Mouse (Mus musculus): Measurements from ENCODE around the gene Cd6.

The Cd6 gene

DNA sequence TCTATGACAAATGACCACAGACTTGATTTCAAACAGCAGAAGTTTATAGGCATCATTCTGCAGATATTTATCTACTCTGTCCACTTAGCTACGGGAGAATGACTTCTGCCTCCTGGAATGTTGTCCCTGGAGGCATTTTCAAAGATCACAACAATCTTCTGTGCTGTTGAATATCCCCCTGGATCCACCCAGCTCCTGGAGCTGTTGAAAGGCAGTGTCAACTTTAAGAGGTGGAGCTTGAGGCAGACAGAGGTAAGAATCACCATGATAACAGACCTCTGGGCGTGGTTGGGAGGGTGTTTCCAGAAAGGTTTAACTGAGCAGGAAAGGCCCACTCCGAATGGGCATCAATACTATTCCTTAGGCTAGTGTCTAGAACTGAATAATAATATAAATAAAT, 5.8 kb upstream of the Cd6 start:
- DNase-seq: no peak

DNA sequence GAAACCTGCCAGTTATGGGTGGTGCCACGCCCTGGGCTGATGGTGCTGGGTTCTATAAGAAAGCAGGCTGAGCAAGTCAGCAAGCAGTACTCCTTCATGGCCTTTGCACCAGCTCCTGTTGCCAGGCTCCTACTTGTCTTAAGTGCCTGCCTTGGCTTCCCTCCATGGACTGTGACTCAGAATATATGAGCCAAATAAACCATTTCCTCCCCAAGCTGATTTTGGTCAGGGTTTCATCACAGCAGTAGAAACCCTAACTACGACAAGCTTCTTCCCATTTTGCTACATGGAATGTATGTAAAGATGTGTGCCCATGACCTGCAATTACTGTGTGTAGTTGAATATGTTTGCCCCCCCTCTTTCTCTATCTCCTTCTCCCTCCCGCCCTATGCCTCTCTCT, 3.8 kb upstream of the Cd6 start:
- no peak for DNase-seq

DNA sequence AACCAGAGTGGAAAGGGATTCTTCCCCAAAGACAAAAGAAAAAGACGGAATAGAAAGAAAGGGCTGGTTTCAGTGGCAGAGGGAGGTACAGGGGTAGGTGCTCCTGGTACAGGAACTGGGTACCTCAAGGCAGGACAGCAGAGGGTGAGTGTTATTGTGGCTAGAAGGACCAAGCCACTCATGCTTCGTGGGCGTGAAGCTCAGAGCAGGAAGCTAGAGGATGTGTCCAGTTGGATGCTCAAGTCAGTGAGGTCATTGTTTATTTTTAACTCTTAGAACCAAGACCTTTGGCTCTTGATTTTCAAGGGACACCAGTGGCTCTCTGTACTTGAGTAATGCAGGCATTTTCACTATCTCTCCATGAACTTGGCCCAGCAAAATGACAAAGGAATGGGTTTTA, 2.2 kb upstream of the Cd6 start:
- DNase-seq: no peak

DNA sequence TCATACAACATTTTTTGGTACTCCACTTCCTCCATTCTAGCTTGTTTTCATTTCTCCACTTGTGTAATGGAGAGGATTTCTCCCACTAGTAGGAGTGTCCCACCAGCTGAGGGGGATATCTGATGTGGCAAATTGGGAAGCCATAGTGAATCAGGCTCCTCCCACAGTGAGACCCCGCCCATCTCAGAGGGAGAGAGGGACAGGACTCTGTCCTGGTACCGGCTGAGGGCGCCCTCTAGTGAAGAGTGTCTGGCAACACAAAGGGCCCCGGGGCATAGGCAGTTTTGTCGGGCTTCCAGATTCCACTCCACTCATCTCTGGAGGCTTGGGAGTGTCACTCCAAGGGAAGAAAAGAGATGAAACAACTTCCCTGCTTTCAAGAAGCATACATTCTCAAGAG, 1.6 kb upstream of the Cd6 start:
- peak; percentile 65 for DNase-seq

DNA sequence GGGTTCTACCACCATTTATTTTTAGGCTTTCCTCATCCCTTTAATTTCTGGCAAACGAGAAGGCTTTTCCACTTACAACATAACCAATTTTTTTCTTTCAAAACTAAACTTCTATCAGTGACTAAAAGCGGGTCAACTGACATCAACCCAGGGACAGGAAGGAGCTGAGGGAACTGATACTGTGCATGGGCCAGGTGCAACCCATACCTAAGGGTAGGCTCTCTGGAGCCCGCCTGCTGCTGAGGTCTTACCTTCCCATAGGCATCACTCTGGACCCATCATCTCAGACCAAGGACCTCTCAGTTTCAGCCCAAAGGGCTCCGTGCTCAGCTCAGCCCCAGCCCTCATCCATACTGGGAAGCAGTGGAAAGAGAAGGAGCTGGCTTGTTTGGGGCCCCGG, 1.5 kb downstream of the Cd6 start:
- no peak for DNase-seq

DNA sequence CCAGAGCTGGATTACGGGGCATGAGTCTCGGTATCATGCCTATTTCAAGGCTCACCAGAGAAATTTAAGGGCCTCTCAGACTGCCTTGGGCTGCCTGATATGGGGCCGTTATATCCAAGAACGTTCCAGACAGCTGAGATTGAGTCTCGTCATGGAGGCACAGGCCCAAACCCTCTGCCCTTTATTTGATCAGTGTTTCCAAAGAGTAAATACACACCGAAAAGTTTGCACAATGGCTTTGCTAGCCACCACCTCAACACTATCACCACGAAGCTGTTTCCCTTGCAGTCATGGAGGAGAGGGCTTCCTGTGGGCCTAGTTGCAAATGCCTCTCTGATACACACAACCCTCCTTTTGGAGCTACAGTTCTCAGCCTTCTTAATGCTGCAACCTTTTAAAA, 5.8 kb downstream of the Cd6 start:
- DNase-seq: no peak

DNA sequence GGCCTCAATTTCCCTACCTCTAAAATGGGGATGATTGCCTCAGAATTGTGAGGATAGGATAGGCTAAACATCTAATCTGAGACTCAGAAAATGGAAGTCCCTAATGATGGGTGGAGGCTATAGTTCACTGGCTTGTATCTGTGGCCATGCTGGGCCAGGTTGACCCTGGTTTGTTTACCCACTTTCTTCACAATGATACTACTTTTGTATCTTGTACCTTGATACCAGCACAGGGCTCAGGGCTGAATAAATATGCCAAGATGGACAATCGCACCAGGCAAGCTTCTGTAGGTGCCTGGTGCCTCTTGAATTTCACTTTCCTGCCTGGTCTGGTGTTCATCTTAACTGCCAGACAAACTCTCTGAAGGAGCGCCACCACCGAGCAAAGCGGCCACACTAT, 7.3 kb downstream of the Cd6 start:
- DNase-seq: no peak

DNA sequence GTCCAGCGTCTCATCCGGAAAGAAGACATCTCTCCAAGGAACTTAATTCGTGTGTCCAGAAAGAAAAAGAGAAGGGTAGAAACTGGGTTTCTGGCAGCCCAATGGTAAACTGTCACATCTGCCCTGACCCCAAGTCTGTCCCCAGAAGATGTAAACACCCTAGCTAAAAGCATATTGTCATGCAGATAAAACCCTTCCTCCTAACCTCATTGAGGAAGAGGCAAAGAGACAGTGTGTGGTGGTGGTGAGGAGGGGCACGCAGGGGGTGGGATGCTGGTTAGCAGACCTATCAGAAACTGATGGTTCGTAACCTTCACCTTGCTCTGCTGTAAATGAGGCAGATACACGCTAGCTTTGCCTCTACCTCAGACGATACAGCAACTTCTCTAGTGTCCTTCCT, 8.5 kb downstream of the Cd6 start:
- no peak for DNase-seq

DNA sequence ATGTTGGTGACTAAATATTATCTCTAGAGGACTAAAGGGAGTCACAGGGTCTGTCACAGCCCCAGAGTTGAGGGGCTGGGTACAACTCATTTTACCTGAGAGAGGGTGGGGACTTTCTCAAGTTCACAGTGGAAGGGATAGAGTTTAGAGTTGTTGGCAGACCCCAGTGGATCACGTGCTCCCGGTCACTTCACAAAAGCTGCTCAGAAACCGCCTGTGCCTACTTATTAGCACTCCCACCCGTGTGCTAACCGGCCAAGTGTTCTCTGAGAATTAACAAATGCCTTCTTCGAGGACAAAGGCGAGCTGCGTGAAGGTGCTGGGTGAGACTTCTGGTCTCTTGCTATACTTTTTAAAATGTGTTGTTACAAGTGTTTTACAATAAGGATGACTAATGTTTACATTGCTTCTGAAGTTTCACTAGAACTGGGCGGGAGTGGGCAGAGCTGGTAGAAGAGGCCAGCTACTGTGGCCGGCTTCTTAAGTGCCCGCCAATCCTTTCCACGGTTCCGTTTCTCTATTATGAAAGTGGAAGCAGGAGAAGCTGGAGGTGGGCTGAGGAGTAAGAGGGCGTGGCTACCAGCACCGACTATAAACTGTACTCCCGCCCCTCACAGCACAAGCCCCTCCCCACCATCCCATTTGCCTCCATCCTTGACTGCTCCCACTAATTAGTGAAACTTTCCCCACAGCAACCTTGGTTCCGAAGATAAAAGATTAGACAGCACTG, 11.5 kb downstream of the Cd6 start:
- DNase-seq: no peak

DNA sequence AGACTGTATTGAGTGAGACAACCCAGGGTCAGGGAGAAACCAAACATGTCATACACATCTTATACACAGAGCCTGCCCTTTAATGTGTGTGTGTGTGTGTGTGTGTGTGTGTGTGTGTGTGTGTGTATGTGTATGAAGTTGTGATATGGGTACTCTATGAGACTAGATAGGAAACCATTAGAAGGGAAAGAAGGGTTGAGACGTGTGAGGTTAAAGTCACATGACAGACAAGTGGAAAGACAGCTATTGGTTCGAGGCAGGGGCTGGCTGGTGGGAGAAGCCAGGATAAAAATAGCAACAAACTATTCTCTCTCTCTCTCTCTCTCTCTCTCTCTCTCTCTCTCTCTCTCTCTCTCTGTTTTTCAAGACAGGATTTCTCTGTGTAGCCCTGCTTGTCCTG, 13.4 kb downstream of the Cd6 start:
- DNase-seq: no peak

DNA sequence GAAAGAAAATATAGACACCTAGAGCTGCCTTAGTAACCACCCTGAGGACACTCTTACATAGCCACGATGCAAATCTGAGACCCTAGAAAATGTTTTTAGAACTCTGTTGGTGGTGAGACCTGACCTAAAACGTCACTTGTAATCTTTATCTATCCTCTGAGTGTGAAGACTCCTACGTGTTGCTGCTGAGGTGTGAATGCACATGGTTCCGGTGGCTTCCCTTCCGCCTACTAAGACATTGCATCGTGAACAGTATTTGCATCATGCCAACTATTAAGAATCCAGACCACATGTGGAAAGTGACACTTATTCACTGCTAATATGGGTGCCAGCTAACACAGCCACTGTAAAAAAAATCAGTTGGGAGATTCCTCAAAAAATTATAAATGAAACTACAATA, 14.0 kb downstream of the Cd6 start:
- no peak for DNase-seq

DNA sequence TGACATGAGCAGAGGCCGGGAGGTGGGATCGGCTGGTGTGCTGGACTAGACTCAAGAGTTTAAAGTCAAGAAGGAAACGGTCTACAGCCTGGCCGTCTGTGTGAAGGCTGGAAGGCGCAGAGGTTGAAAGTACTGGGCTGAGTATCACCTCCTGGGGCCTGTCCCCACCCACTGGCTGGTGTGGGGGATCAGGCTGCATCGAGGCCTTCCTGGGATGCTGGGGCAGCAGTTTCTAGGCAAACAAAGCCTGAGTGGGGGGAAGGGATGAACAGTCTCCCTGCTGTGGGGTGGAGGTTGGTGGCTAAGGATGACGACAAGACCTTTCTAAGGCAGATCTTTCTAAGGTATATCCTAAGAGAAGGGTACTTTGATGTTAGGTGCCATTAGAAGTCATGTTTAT, 16.0 kb downstream of the Cd6 start:
- DNase-seq: no peak

DNA sequence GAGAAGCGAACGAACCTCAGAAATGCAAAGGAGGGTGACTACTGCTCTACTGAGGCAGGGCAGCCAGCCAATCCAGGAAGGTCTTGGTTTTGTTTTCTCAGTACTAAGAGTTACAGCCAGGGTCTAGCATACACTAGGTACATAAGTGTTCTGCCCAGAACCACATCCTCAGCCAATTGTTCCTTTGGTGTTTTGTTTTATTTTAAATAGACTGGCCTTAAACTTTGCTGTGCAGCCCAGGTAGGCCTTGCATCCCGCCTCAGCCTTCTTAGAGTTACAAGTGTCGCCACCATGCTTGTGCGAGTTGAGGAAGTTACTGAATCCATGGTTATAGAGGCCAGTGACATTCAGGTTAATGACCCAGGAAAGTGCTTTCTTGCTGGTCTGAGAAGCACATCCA, 16.8 kb downstream of the Cd6 start:
- DNase-seq: no peak

DNA sequence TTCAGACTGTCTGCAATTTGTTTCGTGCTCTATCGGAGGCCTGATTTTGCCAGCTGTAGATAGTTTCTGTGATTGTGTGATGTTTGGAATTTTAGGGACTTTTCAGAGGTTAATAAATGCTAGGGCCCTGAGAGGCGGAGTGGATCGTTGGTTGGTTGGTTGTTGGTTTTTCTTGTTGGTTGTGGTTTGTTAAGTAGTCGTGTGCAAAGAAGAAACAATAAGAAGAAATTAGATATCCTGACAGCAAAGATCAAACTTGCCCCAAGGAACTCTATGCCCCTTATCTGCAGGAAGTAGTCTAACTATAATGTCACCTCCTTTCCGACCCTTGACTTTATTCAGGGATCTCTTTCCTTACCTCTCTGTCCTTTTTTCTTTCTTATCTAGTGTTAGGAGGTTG, 18.4 kb downstream of the Cd6 start:
- no peak for DNase-seq

DNA sequence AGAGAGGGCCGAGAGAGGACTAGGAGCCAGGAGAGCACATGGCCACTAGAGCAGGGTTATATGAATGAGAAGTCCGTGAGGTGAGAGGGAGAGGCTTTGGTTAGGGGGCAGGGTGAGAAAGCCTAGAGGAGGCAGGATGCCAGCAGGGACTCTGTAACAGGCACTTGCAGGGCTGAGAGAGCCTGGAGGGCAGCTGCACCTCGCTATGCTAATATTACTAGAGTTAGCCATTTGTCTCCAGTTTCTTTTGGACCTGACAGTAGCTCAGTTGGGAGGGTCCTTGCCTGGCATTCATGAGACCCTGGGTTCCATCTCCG, 19.7 kb downstream of the Cd6 start:
- no peak for DNase-seq

DNA sequence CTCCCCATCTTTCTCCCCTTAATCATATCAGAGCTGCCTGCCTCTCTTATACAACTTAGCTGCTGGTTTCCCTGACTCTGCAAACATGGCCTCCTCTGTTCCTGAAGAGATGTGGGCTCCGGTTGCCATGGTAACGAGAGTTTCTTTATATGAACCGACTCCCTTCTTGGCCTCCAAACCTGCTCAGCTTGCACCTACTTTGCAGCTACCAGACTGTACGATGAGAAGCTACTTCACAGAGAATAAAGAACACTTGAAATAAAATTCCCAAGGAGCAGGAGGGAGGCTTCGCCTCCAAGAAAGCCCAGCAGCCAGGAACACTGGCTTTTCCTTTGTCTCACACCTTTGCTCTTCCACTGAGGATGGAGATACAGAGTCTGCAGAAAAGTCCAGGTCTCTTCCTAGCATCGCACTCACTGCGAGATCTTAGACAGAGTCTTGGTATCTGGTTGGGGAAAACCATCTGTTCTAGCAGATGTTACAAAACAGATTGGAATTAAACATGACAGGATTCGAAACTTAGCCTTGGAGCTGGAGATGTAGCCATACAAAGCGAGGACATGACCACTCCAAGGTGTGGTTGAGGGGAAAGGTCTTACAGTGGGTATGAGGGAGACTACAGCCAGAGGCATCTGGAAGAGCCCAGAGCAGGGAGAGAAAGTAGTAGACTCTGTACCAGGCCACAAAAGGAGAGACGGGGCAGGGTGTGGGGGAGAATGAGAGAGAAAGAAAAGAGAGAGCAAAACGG, 20.3 kb downstream of the Cd6 start:
- DNase-seq: no peak

DNA sequence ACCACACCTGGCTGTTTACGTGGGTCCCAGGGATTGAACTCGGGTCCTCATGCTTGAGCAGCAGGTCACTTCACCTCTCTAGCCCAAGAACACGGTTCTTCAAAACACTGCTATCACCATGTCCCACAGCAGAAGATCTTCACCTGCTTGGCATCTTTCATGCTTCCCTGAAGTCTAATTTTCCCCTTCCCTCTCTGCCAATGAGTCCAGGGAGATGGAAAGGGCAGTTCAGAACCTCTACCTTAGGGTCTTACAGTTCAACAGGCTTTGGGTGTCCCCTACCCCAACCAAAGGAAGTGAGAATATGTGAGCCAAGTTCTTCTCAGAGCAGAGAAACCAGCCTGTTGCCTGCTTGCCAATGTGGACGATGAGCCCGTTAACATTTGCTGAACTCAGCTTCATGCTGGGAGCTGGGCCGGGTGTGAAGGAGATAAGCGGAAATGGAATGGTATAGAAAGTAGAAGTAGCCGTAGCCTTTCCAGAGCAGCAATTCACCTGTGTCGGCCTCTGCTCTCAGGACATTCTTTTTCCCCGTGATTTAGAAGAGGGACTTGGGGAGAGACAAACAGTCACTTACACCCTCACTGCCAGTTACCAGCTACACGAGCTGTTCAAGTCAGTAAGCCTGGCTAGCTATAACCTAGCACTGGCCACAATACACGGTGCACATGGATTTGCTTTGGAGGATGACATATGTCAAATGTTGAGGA, 21.2 kb downstream of the Cd6 start:
- DNase-seq: no peak

DNA sequence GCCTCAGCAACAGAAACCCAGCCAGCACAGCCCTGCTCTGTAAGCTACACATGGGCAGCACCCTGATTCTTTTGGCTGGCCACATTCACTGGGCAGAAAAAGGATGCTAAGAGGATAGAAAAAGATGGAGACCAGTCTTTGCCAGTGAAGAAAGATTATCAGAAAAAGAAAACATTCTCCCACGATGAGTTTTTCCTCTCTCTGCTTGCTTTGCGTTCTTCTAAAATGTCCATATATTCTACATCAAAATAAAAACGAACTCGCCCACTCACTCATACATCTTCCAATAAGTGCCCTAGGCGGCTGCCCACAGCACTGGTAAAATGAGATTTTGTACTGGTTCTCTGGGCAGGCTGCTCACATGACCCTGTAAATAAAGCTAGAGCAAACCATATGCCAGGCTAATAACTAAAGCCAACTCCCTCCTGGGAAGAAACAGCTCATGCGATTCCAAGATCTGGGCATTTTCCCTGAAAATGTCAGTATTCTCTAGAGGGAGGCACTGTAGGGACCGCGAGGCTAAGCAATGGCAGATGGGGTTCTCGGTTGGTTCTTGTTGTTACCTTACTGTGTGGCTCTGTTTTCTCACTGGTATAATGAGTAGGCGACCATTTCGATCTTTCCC, 24.1 kb downstream of the Cd6 start:
- DNase-seq: peak; percentile 79

DNA sequence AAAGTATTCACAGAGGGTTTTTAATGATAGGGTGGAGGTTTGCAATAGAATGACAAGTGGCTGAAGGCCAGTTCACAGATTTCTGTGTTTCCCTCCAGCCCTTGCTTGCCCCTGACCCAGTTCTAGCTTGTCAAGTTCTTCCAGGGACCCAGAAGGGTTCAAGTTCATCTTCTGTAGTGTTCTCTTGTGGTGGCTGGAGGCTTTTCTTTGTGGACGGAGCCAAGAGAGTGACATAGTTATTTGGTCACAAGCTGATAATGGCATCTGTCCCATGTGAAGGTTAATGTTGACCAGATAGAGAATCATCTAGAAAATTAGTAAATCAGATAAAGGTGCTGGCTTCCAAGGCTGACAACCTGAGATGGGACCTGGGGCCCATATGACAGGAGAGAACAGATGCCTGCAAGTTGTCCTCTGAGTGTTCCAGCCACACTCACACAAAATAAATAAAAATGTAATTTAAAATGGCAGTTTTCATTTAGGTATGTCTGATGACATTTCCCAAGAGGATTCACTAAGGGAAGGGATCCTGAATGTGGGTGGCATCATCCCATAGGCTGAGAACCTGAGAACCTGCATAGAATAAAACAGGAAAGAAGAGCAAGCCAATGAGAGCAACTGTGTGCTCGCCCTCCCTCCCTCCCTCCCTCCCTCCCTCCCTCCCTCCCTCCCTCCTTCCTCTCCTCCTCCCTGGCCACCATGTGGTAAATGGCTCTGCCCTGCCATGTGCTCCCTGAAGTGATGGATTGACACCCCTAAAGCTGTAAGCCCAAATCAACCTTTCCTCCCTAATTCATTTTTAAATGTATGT, 24.8 kb downstream of the Cd6 start:
- no peak for DNase-seq

DNA sequence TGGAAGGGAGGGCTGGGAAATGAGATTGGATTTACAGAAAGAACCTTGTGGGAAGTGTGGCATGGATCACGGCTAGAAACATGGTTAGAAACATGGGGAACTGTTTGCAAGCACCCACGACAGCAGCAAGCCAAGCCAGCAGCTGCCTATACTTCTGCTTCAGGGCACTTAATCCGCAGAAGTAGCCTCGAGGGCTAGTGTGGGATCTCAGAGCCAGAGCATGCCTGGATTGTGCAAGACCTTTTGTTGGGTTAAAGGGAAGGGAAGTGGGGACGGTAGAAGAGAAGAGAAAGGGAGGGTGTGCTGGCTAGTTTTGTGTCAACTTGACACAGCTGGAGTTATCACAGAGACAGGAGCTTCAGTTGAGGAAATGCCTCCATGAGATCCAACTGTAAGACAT, 26.1 kb downstream of the Cd6 start:
- no peak for DNase-seq

DNA sequence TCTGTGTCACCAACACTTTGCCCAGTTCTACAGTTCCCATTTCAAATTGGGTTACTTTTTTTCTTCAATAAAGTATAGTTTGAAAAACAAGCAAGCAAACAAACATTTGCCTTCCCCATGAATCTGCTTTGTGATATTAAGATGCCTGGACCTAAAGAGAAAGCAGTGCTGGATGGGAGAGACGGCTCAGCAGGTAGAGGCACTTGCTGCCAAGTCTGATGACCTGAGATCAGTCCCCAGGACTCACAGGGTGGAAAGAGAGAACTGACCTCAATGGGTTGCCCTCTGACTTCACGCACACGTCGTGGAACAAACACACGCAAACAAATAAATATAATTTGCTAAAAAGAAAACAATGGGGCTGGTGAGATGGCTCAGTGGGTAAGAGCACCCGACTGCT, 28.0 kb downstream of the Cd6 start:
- peak; percentile 35 for DNase-seq

DNA sequence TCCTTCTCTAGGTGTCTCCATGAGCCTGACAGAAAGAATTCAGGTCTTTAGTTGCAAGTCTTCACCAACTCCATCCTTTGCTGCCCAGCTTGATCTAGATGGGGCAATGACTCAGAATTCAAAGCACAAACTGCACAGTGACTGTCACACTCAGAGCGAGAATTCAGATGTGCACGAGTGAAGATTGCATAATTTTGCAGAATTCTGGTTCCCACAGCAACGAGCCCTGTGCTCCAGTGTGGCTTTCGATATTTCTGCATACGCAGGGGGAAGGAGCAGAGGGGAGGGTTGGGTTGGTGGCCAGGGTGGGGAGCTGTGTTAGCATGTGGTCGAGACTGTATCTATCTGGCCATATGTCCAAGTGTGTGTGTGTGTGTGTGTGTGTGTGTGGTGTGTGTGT, 28.8 kb downstream of the Cd6 start:
- peak; percentile 16 for DNase-seq

DNA sequence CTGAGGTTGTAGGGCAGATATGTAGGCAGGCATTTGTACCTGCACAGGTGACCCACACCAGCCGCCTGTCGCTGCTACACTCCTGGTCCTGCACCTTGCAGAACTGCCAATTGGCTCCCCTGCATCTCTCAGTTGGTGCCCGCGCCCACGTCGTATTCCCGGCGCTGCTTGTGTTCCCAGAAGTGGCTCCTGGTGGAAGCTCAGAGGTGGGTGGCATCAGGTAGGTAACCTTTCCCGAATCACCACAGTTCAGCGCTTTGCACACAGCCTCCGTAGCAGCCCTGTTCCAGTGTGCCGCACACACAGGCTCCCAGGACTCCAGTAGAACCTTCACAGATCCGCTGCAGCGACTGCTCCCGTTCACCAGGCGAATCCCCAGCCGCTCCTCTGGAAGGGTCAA, 30.7 kb downstream of the Cd6 start:
- DNase-seq: peak; percentile 17
